Mouse (Mus musculus) kidney, embryonic 14.5 days (tissue): ENCODE data around the gene Dkk3. TPM values are rescaled to one million over a fixed set of nuclear protein-coding genes. Genes with fewer than 3 reads are reported as not detected.

Experiments
- ATAC-seq: fragments of 200-750 bp; cut with Nextera tagmentation; 2 replicates; pipeline ENCODE4 v1.8.0; 2017; ENCODE audit warnings: moderate number of reproducible peaks, mild to moderate bottlenecking, moderate TSS enrichment, moderate library complexity; ENCODE audit not compliant: low FRiP score, low TSS enrichment
- H3K27ac ChIP-seq: fragments of 300-500 bp; sonication (generic); 2 replicates; pipeline ENCODE4 v1.5.1; 2014; ENCODE audit warnings: low read depth, mild to moderate bottlenecking, low read length, moderate library complexity, mixed read lengths
- H3K27me3 ChIP-seq: fragments of 300-500 bp; sonication (generic); 2 replicates; pipeline ENCODE4 v1.6.1; 2014; ENCODE audit warnings: mild to moderate bottlenecking, low read length; ENCODE audit not compliant: control insufficient read depth, insufficient read depth
- H3K36me3 ChIP-seq: fragments of 300-500 bp; sonication (generic); 2 replicates; pipeline ENCODE4 v1.6.1; 2014; ENCODE audit warnings: low read length, mixed read lengths; ENCODE audit not compliant: control insufficient read depth, insufficient read depth
- H3K4me1 ChIP-seq: fragments of 300-500 bp; sonication (generic); 2 replicates; pipeline ENCODE4 v1.6.1; 2014; ENCODE audit warnings: low read length, mixed read lengths; ENCODE audit not compliant: control insufficient read depth, insufficient read depth
- H3K4me2 ChIP-seq: fragments of 300-500 bp; sonication (generic); replicated peaks from 2 replicates; pipeline ENCODE4 v1.6.1; 2014; ENCODE audit warnings: low read depth, mild to moderate bottlenecking, low read length
- H3K4me3 ChIP-seq: fragments of 300-500 bp; sonication (generic); 2 replicates; pipeline ENCODE4 v1.5.1; 2014; ENCODE audit warnings: mild to moderate bottlenecking, low read length
- H3K9ac ChIP-seq: fragments of 300-500 bp; sonication (generic); 2 replicates; pipeline ENCODE4 v1.6.1; 2014; ENCODE audit warnings: low read depth, mild to moderate bottlenecking, low read length, moderate library complexity
- H3K9me3 ChIP-seq: fragments of 300-500 bp; sonication (generic); 2 replicates; pipeline ENCODE4 v1.6.1; 2016; ENCODE audit warnings: low read length; ENCODE audit not compliant: control insufficient read depth
- WGBS: fragments of 180-500 bp; shearing (Covaris S2); extraction: QIAGEN DNeasy Blood & Tissue Kit; methylation state at CpG from one replicate; pipeline ENCODE4 v1.1.7; 2014; 5-methylcytosine and 5-hydroxymethylcytosine counted together
- polyA plus RNA-seq: library from polyadenylated mRNA; unstranded; fragments of >200 nt; fragmentation: Nextera tagmentation; extraction: Ambion mirVana; gene quantifications from 2 replicates; pipeline ENCODE4 v1.2.1, GENCODE M21; 2014

Gene Dkk3
- polyA plus RNA-seq, 1 experiment from 2014 or later: 14.9 TPM

DNA sequence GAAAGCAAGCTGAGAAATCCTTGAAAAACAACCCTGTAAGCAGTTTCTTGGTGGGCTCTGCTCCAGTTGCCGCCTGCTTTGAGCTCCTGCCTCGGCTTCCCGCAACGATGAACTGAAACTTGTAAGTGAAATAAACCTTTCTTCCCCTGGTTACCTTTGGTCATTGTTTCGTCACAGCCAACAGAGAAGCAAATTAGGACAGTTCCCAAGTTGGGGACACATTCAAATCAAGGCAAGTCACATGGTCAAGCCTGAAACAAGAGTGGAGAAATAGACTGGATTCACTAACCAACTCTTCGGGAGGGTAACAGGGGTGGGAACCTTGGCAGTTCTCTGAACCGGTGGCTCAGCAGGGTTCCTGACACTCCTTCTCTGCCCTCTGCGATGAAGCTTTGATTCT is 38.6 kb upstream of the Dkk3 start:
- no peak overlapping the region for H3K4me3 ChIP-seq
- no peak for ATAC-seq

DNA sequence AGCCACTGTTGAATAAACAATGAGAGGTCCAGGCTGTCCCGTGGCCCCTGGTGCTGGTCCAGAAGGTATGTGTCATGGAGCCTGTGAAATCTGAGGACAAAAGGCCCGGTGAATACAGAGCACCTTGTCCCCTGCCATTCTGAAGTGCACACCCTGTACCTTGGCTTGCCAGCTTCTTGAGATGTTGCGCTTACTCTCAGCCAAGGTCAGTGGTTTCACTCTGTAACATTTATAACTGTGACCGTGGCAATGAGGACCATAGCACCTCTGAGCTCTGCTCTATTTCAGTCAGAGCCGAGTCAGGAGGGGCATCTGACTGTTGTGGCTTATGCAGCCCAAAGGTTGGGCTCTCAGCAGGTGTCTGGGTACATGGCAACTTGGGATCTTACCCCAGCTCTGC is 35.4 kb upstream of the Dkk3 start:
- Histone ChIP-seq H3K4me1 (no peaks in the 10 kb centered on the region), H3K4me3 (no peak overlapping the region), H3K9me3 (no peaks in the 10 kb centered on the region), H3K9ac (no peak overlapping the region), H3K27ac (no peak overlapping the region), H3K27me3 (no peaks in the 10 kb centered on the region), H3K4me2 (no peak overlapping the region), H3K36me3 (no peaks in the 10 kb centered on the region)
- no peak for ATAC-seq
- 77% methylated on average over 5 of the region's 5 CpGs for WGBS

More for the DNA sequence above, 38.6 kb upstream of the Dkk3 start:
- no peaks in the 10 kb centered on the region; the same call in 1 of the 2 replicates for H3K4me1 ChIP-seq
- 76% methylated on average over 8 of the region's 8 CpGs for WGBS
- no peaks in the 10 kb centered on the region for H3K27me3 ChIP-seq
- no peaks in the 10 kb centered on the region for H3K36me3 ChIP-seq
- H3K9ac ChIP-seq: no peak overlapping the region
- H3K9me3 ChIP-seq: no peaks in the 10 kb centered on the region
- no peak overlapping the region for H3K27ac ChIP-seq
- no peak overlapping the region for H3K4me2 ChIP-seq

DNA sequence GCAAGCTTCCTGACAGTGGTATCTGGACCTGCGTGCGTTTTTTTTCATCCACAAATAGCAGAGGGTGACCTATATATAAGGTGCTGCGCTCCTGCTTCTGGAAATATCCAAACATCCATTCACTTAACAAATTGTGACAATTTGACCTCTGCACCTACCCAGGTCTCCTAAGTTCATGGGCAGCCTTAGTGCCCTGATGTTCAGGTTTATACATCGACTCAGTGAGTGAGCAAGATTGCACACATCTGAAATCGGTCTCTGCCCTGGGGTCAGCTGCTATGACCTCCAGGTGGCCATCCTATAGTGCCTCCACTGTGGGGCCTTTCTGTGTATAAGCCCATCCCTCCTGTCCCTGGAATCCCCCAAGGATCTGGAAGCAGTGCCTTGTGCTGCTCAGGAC is 33.9 kb upstream of the Dkk3 start:
- no peak for ATAC-seq
- H3K4me3 ChIP-seq: no peak overlapping the region
- H3K4me1 ChIP-seq: peaks cover 8% of the 10 kb centered on the region; the same call in 1 of the 2 replicates
- no peak overlapping the region for H3K4me2 ChIP-seq
- H3K9ac ChIP-seq: no peak overlapping the region
- no peaks in the 10 kb centered on the region for H3K9me3 ChIP-seq
- no peak overlapping the region for H3K27ac ChIP-seq
- no peaks in the 10 kb centered on the region for H3K27me3 ChIP-seq
- 82% methylated on average over 5 of the region's 5 CpGs for WGBS
- no peaks in the 10 kb centered on the region for H3K36me3 ChIP-seq

DNA sequence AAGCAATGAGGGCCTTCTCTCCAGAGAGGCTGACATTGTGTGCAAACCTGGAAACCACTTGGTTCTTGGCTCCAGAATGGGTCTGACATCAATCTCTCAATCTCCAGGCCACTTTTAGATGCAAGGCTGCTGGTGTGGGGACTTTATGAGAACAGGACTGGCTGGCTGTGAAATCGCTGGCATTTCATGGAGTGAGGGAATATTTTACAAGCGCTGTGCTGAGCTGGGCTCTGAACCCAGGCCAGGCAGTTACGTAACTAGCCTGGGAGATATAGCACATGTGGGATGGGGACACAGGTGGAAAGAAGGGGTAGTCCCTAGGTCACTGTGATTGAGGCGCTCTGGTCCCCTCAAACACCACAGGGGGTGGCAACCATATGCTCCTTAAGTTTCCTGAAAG is 33.4 kb upstream of the Dkk3 start:
- Histone ChIP-seq H3K27me3 (no peaks in the 10 kb centered on the region), H3K36me3 (no peaks in the 10 kb centered on the region), H3K4me2 (no peak overlapping the region), H3K9me3 (no peaks in the 10 kb centered on the region), H3K27ac (no peak overlapping the region), H3K4me1 (peaks cover 12% of the 10 kb centered on the region; the same call in 1 of the 2 replicates), H3K9ac (no peak overlapping the region), H3K4me3 (no peak overlapping the region)
- no peak for ATAC-seq
- WGBS: 91% methylated on average over 4 of the region's 4 CpGs

DNA sequence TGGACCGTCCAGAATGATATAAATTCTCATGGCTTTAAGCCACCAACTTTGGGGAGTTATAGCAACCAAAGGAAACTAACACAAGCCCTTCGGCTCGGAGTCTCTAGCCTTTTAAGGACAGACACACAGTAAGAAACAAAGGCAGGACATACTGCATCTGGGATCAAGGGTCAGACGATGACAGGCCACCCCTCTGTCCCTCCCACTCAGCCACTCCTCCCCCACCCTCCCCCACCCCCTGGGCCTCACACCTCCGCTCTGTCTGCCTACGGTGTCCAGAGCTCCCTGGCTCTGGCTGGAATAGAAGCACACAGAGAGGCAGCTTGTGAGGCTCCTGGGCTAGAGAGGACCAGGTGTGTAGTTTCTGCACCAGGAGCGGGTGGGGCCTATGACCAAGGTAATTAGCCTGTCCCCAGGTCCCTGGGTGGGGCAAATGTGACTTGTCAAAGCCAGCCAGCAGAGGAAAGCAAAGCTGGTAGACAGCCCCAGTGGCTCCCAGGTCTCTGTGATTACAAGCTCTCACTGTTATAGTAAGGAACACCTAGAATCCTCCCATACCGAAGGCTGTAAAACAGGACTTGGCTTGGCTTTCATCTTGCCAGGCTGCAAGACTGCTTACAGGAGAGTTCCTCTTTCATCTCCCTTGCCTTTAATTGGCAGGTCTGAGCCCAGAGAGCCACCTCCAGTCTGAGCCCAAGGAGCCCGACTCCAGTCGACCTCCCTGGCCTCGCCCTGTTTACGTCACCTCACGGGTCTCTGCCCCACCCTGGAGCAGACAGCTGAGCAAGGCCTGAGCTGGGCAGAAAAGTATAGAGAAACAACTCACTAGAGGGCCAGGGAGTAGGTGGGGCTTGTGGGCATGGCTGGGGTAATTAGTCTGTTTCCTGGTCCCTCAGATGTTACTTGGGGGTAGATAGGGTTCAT is 28.9 kb upstream of the Dkk3 start:
- peaks cover 18% of the 10 kb centered on the region for H3K4me1 ChIP-seq
- H3K36me3 ChIP-seq: no peaks in the 10 kb centered on the region
- no peak for ATAC-seq
- H3K27ac ChIP-seq: no peak overlapping the region
- H3K4me2 ChIP-seq: no peak overlapping the region
- H3K9me3 ChIP-seq: no peaks in the 10 kb centered on the region
- 27% methylated on average over 13 of the region's 13 CpGs for WGBS
- no peaks in the 10 kb centered on the region for H3K27me3 ChIP-seq
- H3K4me3 ChIP-seq: no peak overlapping the region
- H3K9ac ChIP-seq: no peak overlapping the region

DNA sequence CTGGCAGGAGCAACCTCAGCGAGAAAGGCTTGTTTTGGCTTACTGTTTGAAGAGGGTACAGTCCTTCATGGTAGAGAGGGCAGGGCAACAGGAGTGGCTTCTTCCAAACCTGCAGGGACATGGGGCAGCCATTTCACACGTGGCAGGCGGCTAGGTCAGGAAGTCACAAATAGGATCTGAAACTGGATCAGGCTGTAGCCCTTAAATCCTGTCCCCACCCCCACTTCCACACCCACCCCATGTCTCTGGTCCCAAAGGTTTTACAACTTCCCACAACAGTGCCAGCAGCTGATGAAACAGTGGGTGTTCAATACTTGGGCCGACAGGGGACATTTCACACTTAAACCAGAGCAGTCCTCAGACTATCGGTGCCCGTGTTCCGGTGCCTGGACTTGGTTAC is 28.0 kb upstream of the Dkk3 start:
- H3K4me3 ChIP-seq: no peak overlapping the region
- H3K27ac ChIP-seq: no peak overlapping the region
- ATAC-seq: no peak
- H3K4me2 ChIP-seq: no peak overlapping the region
- H3K27me3 ChIP-seq: no peaks in the 10 kb centered on the region
- H3K9me3 ChIP-seq: no peaks in the 10 kb centered on the region
- H3K4me1 ChIP-seq: peaks cover 18% of the 10 kb centered on the region
- no peak overlapping the region for H3K9ac ChIP-seq
- 75% methylated on average over 7 of the region's 7 CpGs for WGBS
- no peaks in the 10 kb centered on the region for H3K36me3 ChIP-seq

DNA sequence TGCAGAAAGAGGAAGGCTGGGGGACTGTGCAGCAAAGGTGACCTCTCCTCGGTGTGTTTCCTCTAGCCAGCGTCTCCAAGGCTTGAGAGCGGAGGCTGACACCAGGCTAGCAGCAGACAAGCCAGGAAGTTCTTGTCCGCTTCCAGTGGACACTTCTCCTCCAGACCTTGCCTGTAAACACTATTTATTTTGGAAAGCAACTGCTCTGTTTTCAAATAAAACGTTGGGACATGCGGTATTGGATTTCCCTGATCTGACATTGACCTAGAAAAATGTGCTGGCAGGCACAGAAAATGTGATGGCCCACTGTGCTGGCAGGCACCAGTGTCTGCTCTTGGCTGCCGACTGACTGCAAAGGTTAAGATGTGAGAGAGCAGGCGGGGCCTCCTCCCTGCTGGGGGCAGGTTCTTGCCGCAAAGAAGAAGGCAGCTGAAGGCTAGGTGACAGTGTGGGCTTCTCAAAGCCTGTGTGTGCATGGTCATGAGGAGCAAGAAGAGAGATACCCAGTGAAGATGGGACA is 26.4 kb upstream of the Dkk3 start:
- H3K9ac ChIP-seq: no peak overlapping the region
- peaks cover 18% of the 10 kb centered on the region for H3K4me1 ChIP-seq
- H3K27me3 ChIP-seq: no peaks in the 10 kb centered on the region
- H3K27ac ChIP-seq: no peak overlapping the region
- ATAC-seq: no peak
- H3K36me3 ChIP-seq: no peaks in the 10 kb centered on the region
- H3K4me3 ChIP-seq: no peak overlapping the region
- WGBS: 48% methylated on average over 9 of the region's 9 CpGs
- H3K4me2 ChIP-seq: no peak overlapping the region
- H3K9me3 ChIP-seq: no peaks in the 10 kb centered on the region

DNA sequence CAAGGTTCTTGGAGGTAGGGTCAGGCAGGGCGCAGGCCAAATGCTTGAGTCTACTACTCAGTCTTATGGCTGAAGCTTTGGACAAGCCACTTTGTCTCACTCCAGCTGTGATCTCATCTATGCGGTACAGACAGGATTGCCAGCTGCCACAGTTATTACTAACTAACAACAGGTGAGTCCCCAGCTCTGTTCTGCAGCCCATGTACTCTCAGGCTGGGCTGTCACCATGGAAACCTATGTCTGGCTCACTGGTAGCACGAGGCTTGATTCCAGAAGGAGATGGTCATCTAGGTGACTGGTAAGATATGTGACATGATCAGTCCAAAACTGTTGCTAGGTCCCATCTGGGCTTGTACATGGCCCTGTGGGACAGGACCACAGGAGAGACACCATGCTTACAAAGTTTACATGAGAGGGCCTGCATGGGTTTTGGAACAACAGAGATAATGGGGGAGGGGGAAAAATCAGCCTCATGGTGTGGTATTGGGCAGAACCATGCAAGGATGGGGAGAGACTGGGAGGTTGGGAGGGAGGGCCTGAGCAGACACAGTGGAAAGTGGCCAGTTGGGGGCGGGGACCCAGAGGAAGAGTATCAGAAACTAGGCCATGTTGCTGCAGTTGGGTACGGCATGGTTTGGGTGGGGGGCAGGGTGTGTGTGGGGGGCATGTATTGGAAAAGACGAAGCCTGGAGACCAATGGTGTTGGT is 25.8 kb upstream of the Dkk3 start:
- no peaks in the 10 kb centered on the region for H3K9me3 ChIP-seq
- H3K27me3 ChIP-seq: no peaks in the 10 kb centered on the region
- no peaks in the 10 kb centered on the region for H3K36me3 ChIP-seq
- ATAC-seq: no peak
- no peak overlapping the region for H3K4me3 ChIP-seq
- peaks cover 18% of the 10 kb centered on the region for H3K4me1 ChIP-seq
- 90% methylated on average over 6 of the region's 6 CpGs for WGBS
- no peak overlapping the region for H3K27ac ChIP-seq
- H3K9ac ChIP-seq: no peak overlapping the region
- no peak overlapping the region for H3K4me2 ChIP-seq
